Mouse (Mus musculus) MEL (cell line): ENCODE data around the gene Cdh15. TPM values are rescaled to one million over a fixed set of nuclear protein-coding genes. Genes with fewer than 3 reads are reported as not detected.

Experiments used
- DNase-seq: peaks from one replicate; pipeline ENCODE4 v3.0.0; 2011; ENCODE audit warnings: low read depth, low spot score
- H3K27ac ChIP-seq: 2 replicates; pipeline ENCODE4 v1.5.1; 2012; ENCODE audit warnings: low read depth, mild to moderate bottlenecking, control low read depth, low read length, moderate library complexity; ENCODE audit not compliant: control insufficient read depth
- H3K27me3 ChIP-seq, 2 experiments: fragments of 150-350 bp in 1 of 2; sonication (generic) in 1 of 2; 2 replicates each; pipeline ENCODE4 v1.6.1; 2012; ENCODE audit warnings: low read length in 2 of 2, mild to moderate bottlenecking in 2 of 2, improper control_type of control experiment in 1 of 2, moderate library complexity in 1 of 2; ENCODE audit not compliant: insufficient read depth in 2 of 2, control insufficient read depth in 1 of 2
- H3K36me3 ChIP-seq, 2 experiments: 2 replicates each; pipeline ENCODE4 v1.6.1; 2012 to 2014; ENCODE audit warnings: low read length in 2 of 2, improper control_type of control experiment in 1 of 2, inconsistent platforms in 1 of 2, mild to moderate bottlenecking in 1 of 2; ENCODE audit not compliant: insufficient read depth in 2 of 2, control insufficient read depth in 1 of 2
- H3K4me1 ChIP-seq, 2 experiments: fragments of 150-350 bp in 1 of 2; sonication (generic) in 1 of 2; 2 replicates each; pipeline ENCODE4 v1.6.1; 2012; ENCODE audit warnings: low read length in 2 of 2, improper control_type of control experiment in 1 of 2, mild to moderate bottlenecking in 1 of 2; ENCODE audit not compliant: insufficient read depth in 2 of 2, control insufficient read depth in 1 of 2
- H3K4me3 ChIP-seq, 2 experiments: fragments of 150-350 bp in 1 of 2; sonication (generic) in 1 of 2; 2 replicates each; pipeline ENCODE4 v1.5.1; 2012; ENCODE audit warnings: low read depth in 2 of 2, low read length in 2 of 2, mild to moderate bottlenecking in 2 of 2, moderate library complexity in 2 of 2, control low read depth in 1 of 2, improper control_type of control experiment in 1 of 2; ENCODE audit not compliant: control insufficient read depth in 1 of 2, insufficient read depth in 1 of 2
- H3K79me2 ChIP-seq: 2 replicates; pipeline ENCODE4 v1.6.1; 2012; ENCODE audit warnings: mild to moderate bottlenecking, low read length, moderate library complexity; ENCODE audit not compliant: control insufficient read depth, poor library complexity, insufficient read depth
- H3K9ac ChIP-seq: 2 replicates; pipeline ENCODE4 v1.6.1; 2012; ENCODE audit warnings: low read depth, mild to moderate bottlenecking, control low read depth, low read length, moderate library complexity; ENCODE audit not compliant: control insufficient read depth, poor library complexity, severe bottlenecking
- H3K9me3 ChIP-seq: fragments of 150-350 bp; sonication (generic); replicated peaks from 2 replicates; pipeline ENCODE4 v1.6.1; 2012; ENCODE audit warnings: mild to moderate bottlenecking, low read length, improper control_type of control experiment, moderate library complexity; ENCODE audit not compliant: insufficient read depth
- BHLHE40 ChIP-seq: IDR thresholded peaks from 2 replicates; pipeline ENCODE4 v1.6.1; 2012; ENCODE audit warnings: low read depth, mild to moderate bottlenecking, inconsistent platforms, low read length, improper control_type of control experiment, borderline replicate concordance
- ETS1 ChIP-seq: IDR thresholded peaks from 2 replicates; pipeline ENCODE4 v1.6.1; 2012; ENCODE audit warnings: low read depth, mild to moderate bottlenecking, inconsistent platforms, low read length, improper control_type of control experiment, moderate library complexity
- MAFK ChIP-seq: IDR thresholded peaks from 2 replicates; pipeline ENCODE4 v1.6.1; 2011; ENCODE audit warnings: low read depth, mild to moderate bottlenecking, low read length, improper control_type of control experiment, borderline replicate concordance
- MAX ChIP-seq: IDR thresholded peaks from 2 replicates; pipeline ENCODE4 v1.6.1; 2011; ENCODE audit warnings: low read length, improper control_type of control experiment
- MXI1 ChIP-seq: IDR thresholded peaks from 2 replicates; pipeline ENCODE4 v1.6.1; 2011; ENCODE audit warnings: mild to moderate bottlenecking, low read depth, low read length, improper control_type of control experiment
- POLR2A ChIP-seq, 2 experiments: IDR thresholded peaks; 2 replicates each; pipeline ENCODE4 v1.6.1; 2011 to 2012; ENCODE audit warnings: low read length in 2 of 2, mild to moderate bottlenecking in 2 of 2, control low read depth in 1 of 2, improper control_type of control experiment in 1 of 2, low read depth in 1 of 2, moderate library complexity in 1 of 2; ENCODE audit not compliant: control insufficient read depth in 1 of 2, insufficient read depth in 1 of 2, poor library complexity in 1 of 2
- SIN3A ChIP-seq: IDR thresholded peaks from 2 replicates; pipeline ENCODE4 v1.6.1; 2012; ENCODE audit warnings: low read length, improper control_type of control experiment, inconsistent platforms
- USF1 ChIP-seq: IDR thresholded peaks from 2 replicates; pipeline ENCODE4 v1.6.1; 2014; ENCODE audit warnings: low read depth, mild to moderate bottlenecking, inconsistent platforms, low read length, improper control_type of control experiment, moderate library complexity
- ZMIZ1 ChIP-seq: IDR thresholded peaks from 2 replicates; pipeline ENCODE4 v1.6.1; 2012; ENCODE audit warnings: low read depth, mild to moderate bottlenecking, inconsistent platforms, low read length, improper control_type of control experiment, moderate library complexity
- polyA plus RNA-seq, 2 experiments: library from polyadenylated mRNA; stranded (reverse) in 1 of 2; unstranded in 1 of 2; fragments of >175 nt in 1 of 2; fragments of >200 nt in 1 of 2; gene quantifications; 2 replicates each; pipeline versions ENCODE4 v1.2.1 to v1.2.4; 2012; ENCODE audit warnings: low replicate concordance in 2 of 2, low read depth in 1 of 2; ENCODE audit not compliant: insufficient read length in 2 of 2, insufficient read depth in 1 of 2, missing spikeins in 1 of 2
- total RNA-seq: library from RNA; depleted of rRNA; stranded (reverse); fragments of 300-350 nt; gene quantifications from 2 replicates; pipeline ENCODE4 v1.2.3, GENCODE M21; 2012; rRNA removed

Gene Cdh15
- total RNA-seq, result 0.07 and 0.08 TPM in 2 replicates
- under 1 TPM in 1 of 2 experiments, not detected in 1; 0.71 TPM for polyA plus RNA-seq

GRCm38 (mm10) chr8:122847829-122848561 lies at the start of gene Cdh15:
TSS of gene Cdh15 (plus strand) at chr8:122847966.
- no peaks in the 10 kb centered on the region for H3K27me3 ChIP-seq
- H3K27ac ChIP-seq, result no peak within 1 kb of the TSS
- H3K9me3 ChIP-seq, result no peaks in the 10 kb centered on the region
- peaks cover 4 to 23% of the 10 kb centered on the region in 2 experiments for H3K4me1 ChIP-seq
- no peak within 1 kb of the TSS for H3K9ac ChIP-seq
- DNase-seq, result peak; percentile 91
- no peak for TF ChIP-seq MAFK
- no peak for TF ChIP-seq ETS1
- peak; percentile 45; the same call in 1 of the 2 replicates for TF ChIP-seq SIN3A
- peak; percentile 86 for TF ChIP-seq MXI1
- TF ChIP-seq BHLHE40, result peak; percentile 66; the same call in 1 of the 2 replicates
- TF ChIP-seq USF1, result peak; percentile 53
- peak; percentile 54; the same call in 1 of the 2 replicates for TF ChIP-seq MAX
- peaks cover 0 to 19% of the 10 kb centered on the region in 2 experiments; a peak in 2 of 4 replicates for H3K36me3 ChIP-seq
- H3K4me3 ChIP-seq, result no peak within 1 kb of the TSS
- H3K79me2 ChIP-seq, result no peaks in the 10 kb centered on the region

- DNase-seq, result no peak
- H3K79me2 ChIP-seq, result no peaks in the 10 kb centered on the region
- no peaks in the 10 kb centered on the region for H3K27me3 ChIP-seq
- no peaks in the 10 kb centered on the region for H3K9me3 ChIP-seq
- H3K4me3 ChIP-seq, result no peak overlapping the region
- no peaks in the 10 kb centered on the region; a peak in 1 of 4 replicates for H3K36me3 ChIP-seq
- no peak overlapping the region for H3K9ac ChIP-seq
- TF ChIP-seq MXI1 (no peak), BHLHE40 (no peak), ZMIZ1 (no peak)
- H3K27ac ChIP-seq, result no peak overlapping the region
- H3K4me1 ChIP-seq, result no peaks in the 10 kb centered on the region
Measured at GRCm38 (mm10) chr8:122803906-122804761, 43.6 kb upstream of the Cdh15 start.

DNA sequence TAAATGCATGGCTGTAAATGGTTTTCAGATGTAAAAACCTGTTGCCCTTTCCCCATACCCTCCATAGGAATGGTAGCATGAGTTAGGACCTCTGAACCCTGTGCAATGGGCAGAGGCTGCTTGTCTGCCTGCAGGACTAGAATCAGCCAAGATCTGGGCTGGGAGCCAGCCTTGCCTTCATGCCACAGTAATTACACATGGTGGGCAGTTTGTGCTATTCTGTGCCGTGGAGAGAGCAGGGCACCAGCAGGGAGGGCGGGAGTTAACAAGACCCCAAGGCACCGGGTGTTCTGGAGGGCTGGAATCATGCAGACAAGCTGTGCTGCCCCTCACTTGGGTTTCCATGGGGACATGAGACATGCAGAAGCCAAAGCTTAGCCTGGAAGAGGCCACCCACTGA lies 42.4 kb upstream of the Cdh15 start:
- Histone ChIP-seq H3K79me2 (no peaks in the 10 kb centered on the region), H3K4me3 (no peak overlapping the region), H3K27me3 (no peaks in the 10 kb centered on the region), H3K36me3 (no peaks in the 10 kb centered on the region; a peak in 1 of 4 replicates), H3K27ac (no peak overlapping the region), H3K4me1 (no peaks in the 10 kb centered on the region), H3K9me3 (no peaks in the 10 kb centered on the region), H3K9ac (no peak overlapping the region)
- TF ChIP-seq MAX (no peak), USF1 (no peak), MAFK (no peak), BHLHE40 (no peak), MXI1 (no peak), POLR2A (IDR thresholded peaks at IDR 0.05; ENCODE audit: control insufficient read depth in 1 of 2, insufficient read depth in 1 of 2, low read depth in 1 of 2, low read length in 2 of 2, poor library complexity in 1 of 2) (no peak)
- DNase-seq, result no peak
